Comparison of ENCODE assay signal across 19 mouse cellular contexts in genomic region chr5:33488152-33488561, GRCm38 (mm10). TPM values are rescaled to one million over a fixed set of nuclear protein-coding genes. Genes with fewer than 3 reads are reported as not detected.
DNase-seq lines count a peak whose midpoint lies in the region; ATAC-seq and TF ChIP-seq lines count a peak whose summit lies in the region.
"Had no signal": no experiment of that assay in that cellular context is flagged by ENCODE, and none has a peak within 500 bp of the region (broad histone marks: within the 10 kb centered on the region; RNA-seq: fewer than 3 reads in every experiment).

No protein-coding gene starts in this region.

- intact Hi-C loops in heart, adult 2 months (cut with DNase I): no loop called here

- no peaks in the 10 kb centered on the region for H3K79me2 ChIP-seq in heart, adult 2 months (replicated peaks; ENCODE audit: control insufficient read depth, insufficient read depth, low read length)

- no peak for DNase-seq in hindbrain, embryonic 11.5 days (ENCODE audit: low spot score)
- DNase-seq in hindbrain, embryonic 14.5 days (ENCODE audit: low spot score): no peak
- peak; percentile 39 to 44 for DNase-seq in heart, adult 2 months
- DNase-seq in mesoderm, embryonic 11.5 days (ENCODE audit: low read depth, low spot score): peak; percentile 41
- DNase-seq in B cell, adult 2 months: no peak
- DNase-seq in cerebellum, postnatal 36 days: no peak
- DNase-seq: gastrocnemius, postnatal 14 days; thymus, postnatal 36 days had no signal

- ATAC-seq in hindbrain, embryonic 11.5 days (ENCODE audit: low FRiP score): peak; percentile 73
- no peak for ATAC-seq in hindbrain, embryonic 14.5 days (ENCODE audit: low FRiP score)
- ATAC-seq in heart, embryonic 14.5 days (ENCODE audit: insufficient number of reproducible peaks, insufficient read depth, low FRiP score, low read depth): peak; percentile 64
- ATAC-seq: CD4-positive, CD25-positive, alpha-beta regulatory T cell, adult 4 months; forebrain, embryonic 15.5 days; intestine, embryonic 15.5 days; liver, embryonic 12.5 days; lung, postnatal 0 days had no signal

- no peaks in the 10 kb centered on the region for H3K9me3 ChIP-seq in hindbrain, embryonic 11.5 days (ENCODE audit: control insufficient read depth, low read length)
- no peaks in the 10 kb centered on the region for H3K9me3 ChIP-seq in hindbrain, embryonic 14.5 days (ENCODE audit: control insufficient read depth, low read length)
- H3K9me3 ChIP-seq in heart, embryonic 14.5 days (ENCODE audit: control insufficient read depth, low read length): no peaks in the 10 kb centered on the region
- H3K9me3 ChIP-seq: embryonic facial prominence, embryonic 15.5 days; forebrain, embryonic 15.5 days; intestine, embryonic 15.5 days; liver, embryonic 12.5 days had no signal

- no peaks in the 10 kb centered on the region for H3K36me3 ChIP-seq in hindbrain, embryonic 11.5 days (ENCODE audit: control insufficient read depth, insufficient read depth, low read length)
- no peaks in the 10 kb centered on the region for H3K36me3 ChIP-seq in hindbrain, embryonic 14.5 days (replicated peaks; ENCODE audit: control insufficient read depth, insufficient read depth)
- no peaks in the 10 kb centered on the region for H3K36me3 ChIP-seq in heart, adult 2 months (ENCODE audit: control insufficient read depth, insufficient read depth, low read length)
- no peaks in the 10 kb centered on the region for H3K36me3 ChIP-seq in heart, embryonic 14.5 days (ENCODE audit: control insufficient read depth, insufficient read depth, low read length)
- H3K36me3 ChIP-seq: embryonic facial prominence, embryonic 15.5 days; forebrain, embryonic 15.5 days; intestine, embryonic 15.5 days; liver, embryonic 12.5 days had no signal

- no peak for TF ChIP-seq EP300 in heart, adult 2 months (IDR thresholded peaks at IDR 0.05; ENCODE audit: insufficient read depth, low read depth, low read length)

- no peaks in the 10 kb centered on the region; the same call in 1 of the 2 replicates for H3K27me3 ChIP-seq in hindbrain, embryonic 11.5 days (ENCODE audit: control insufficient read depth, insufficient read depth, low read length)
- H3K27me3 ChIP-seq in hindbrain, embryonic 14.5 days (ENCODE audit: control insufficient read depth, insufficient read depth, low read length): peaks cover 15% of the 10 kb centered on the region; the same call in 1 of the 2 replicates
- H3K27me3 ChIP-seq in heart, adult 2 months (ENCODE audit: control insufficient read depth, insufficient read depth, low read length): no peaks in the 10 kb centered on the region
- H3K27me3 ChIP-seq in heart, embryonic 14.5 days (ENCODE audit: control insufficient read depth, insufficient read depth, low read length): peaks cover 11% of the 10 kb centered on the region; the same call in 1 of the 2 replicates
- H3K27me3 ChIP-seq: intestine, embryonic 15.5 days had no signal

- TF ChIP-seq POLR2A in heart, adult 2 months (IDR thresholded peaks at IDR 0.05; ENCODE audit: insufficient read depth, low read depth, low read length): no peak

- 0 out of 2 replicates have a peak overlapping the region, but pooled peaks have one; percentile 24 for H3K27ac ChIP-seq in hindbrain, embryonic 11.5 days (ENCODE audit: low read depth, low read length)
- H3K27ac ChIP-seq in hindbrain, embryonic 14.5 days: no peak overlapping the region
- peak overlapping the region; percentile 31; the same call in 1 of the 2 replicates for H3K27ac ChIP-seq in heart, adult 2 months
- H3K27ac ChIP-seq in heart, embryonic 14.5 days (replicated peaks in 1 of 2; ENCODE audit: control insufficient read depth in 1 of 2, insufficient read depth in 1 of 2, low read depth in 2 of 2, low read length in 2 of 2): peak overlapping the region; percentile 39 to 62; a peak in 3 of 4 replicates
- H3K27ac ChIP-seq: embryonic facial prominence, embryonic 15.5 days; forebrain, embryonic 15.5 days; intestine, embryonic 15.5 days; liver, embryonic 12.5 days had no signal

- no peak overlapping the region for H3K9ac ChIP-seq in hindbrain, embryonic 11.5 days (ENCODE audit: low read depth, low read length)
- H3K9ac ChIP-seq in hindbrain, embryonic 14.5 days: no peak overlapping the region
- no peak overlapping the region for H3K9ac ChIP-seq in heart, adult 2 months (ENCODE audit: low read depth, low read length)
- H3K9ac ChIP-seq in heart, embryonic 14.5 days (ENCODE audit: low read length): no peak overlapping the region
- H3K9ac ChIP-seq: embryonic facial prominence, embryonic 15.5 days; forebrain, embryonic 15.5 days; intestine, embryonic 15.5 days; liver, embryonic 12.5 days had no signal

- peaks cover 11% of the 10 kb centered on the region for H3K4me1 ChIP-seq in hindbrain, embryonic 11.5 days (replicated peaks; ENCODE audit: control insufficient read depth, insufficient read depth, low read length)
- H3K4me1 ChIP-seq in hindbrain, embryonic 14.5 days (replicated peaks; ENCODE audit: control insufficient read depth, insufficient read depth, low read length): peaks cover 5% of the 10 kb centered on the region; the same call in 1 of the 2 replicates
- no peaks in the 10 kb centered on the region; the same call in 1 of the 2 replicates for H3K4me1 ChIP-seq in heart, adult 2 months (ENCODE audit: control insufficient read depth, insufficient read depth, low read length)
- peaks cover 48 to 53% of the 10 kb centered on the region in 2 experiments for H3K4me1 ChIP-seq in heart, embryonic 14.5 days (ENCODE audit: control insufficient read depth in 2 of 2, insufficient read depth in 2 of 2, low read length in 2 of 2)
- H3K4me1 ChIP-seq: embryonic facial prominence, embryonic 15.5 days; forebrain, embryonic 15.5 days; intestine, embryonic 15.5 days; liver, embryonic 12.5 days had no signal

- WGBS in hindbrain, embryonic 11.5 days: 4% methylated on average over 9 of the region's 9 CpGs
- WGBS in hindbrain, embryonic 14.5 days: 3% methylated on average over 9 of the region's 9 CpGs
- WGBS in heart, adult 2 months: 11% methylated on average over 9 of the region's 9 CpGs
- 9% methylated on average over 9 of the region's 9 CpGs for WGBS in heart, embryonic 14.5 days

- no peak overlapping the region; the same call in 1 of the 2 replicates for H3K4me2 ChIP-seq in hindbrain, embryonic 11.5 days (replicated peaks; ENCODE audit: low read depth, low read length)
- H3K4me2 ChIP-seq in hindbrain, embryonic 14.5 days (replicated peaks): no peak overlapping the region
- H3K4me2 ChIP-seq in heart, embryonic 14.5 days (ENCODE audit: low read length): peak overlapping the region; percentile 29
- H3K4me2 ChIP-seq: embryonic facial prominence, embryonic 15.5 days; forebrain, embryonic 15.5 days; intestine, embryonic 15.5 days; liver, embryonic 12.5 days had no signal

- H3K4me3 ChIP-seq in hindbrain, embryonic 11.5 days (ENCODE audit: low read depth, low read length): no peak overlapping the region
- no peak overlapping the region for H3K4me3 ChIP-seq in hindbrain, embryonic 14.5 days (replicated peaks; ENCODE audit: low read length)
- H3K4me3 ChIP-seq in heart, adult 2 months: no peak overlapping the region
- no peak overlapping the region for H3K4me3 ChIP-seq in heart, embryonic 14.5 days (ENCODE audit: control insufficient read depth in 1 of 2, insufficient read depth in 1 of 2, low read depth in 1 of 2, low read length in 2 of 2)
- H3K4me3 ChIP-seq: embryonic facial prominence, embryonic 15.5 days; forebrain, embryonic 15.5 days; intestine, embryonic 15.5 days; liver, embryonic 12.5 days had no signal

- TF ChIP-seq CTCF in heart, adult 2 months (IDR thresholded peaks at IDR 0.05): 0 out of 2 replicates have a peak, but pooled peaks have one; percentile 19

RNA-seq across cellular contexts. Expression of gene Nkx1-1, which starts 54.4 kb away (rescaled TPM):
- 0.32 and 0.60 TPM in 2 replicates for polyA plus RNA-seq in hindbrain, embryonic 11.5 days (2014; fragmentation: Nextera tagmentation; extraction: Ambion mirVana)
- 0.80 and 0.96 TPM in 2 replicates for polyA plus RNA-seq in hindbrain, embryonic 14.5 days (2014; fragmentation: Nextera tagmentation; extraction: Ambion mirVana)
- total RNA-seq in heart, adult 2 months (2021): not detected
- polyA plus RNA-seq in heart, adult 2 months (2012; rRNA removed): not detected in 2 replicates
- polyA plus RNA-seq in heart, embryonic 14.5 days (2014; fragmentation: Nextera tagmentation; extraction: Ambion mirVana): not detected in 2 replicates
- total RNA-seq: gastrocnemius, postnatal 14 days; left cerebral cortex, adult 8-10 months; neutrophil, adult 5-6 weeks had no signal
- polyA plus RNA-seq: CD4-positive, CD25-positive, alpha-beta regulatory T cell, adult 4 months; embryonic facial prominence, embryonic 15.5 days; forebrain, embryonic 15.5 days; intestine, embryonic 15.5 days; large intestine, adult 2 months; liver, embryonic 12.5 days; lung, postnatal 0 days; stomach, embryonic 16.5 days had no signal

Comparison
In these comparisons a context has a peak if more than half of its experiments do, and no peak if none do; other contexts are left out.
1. DNase-seq: peak in heart, adult 2 months (2 of 2) and mesoderm, embryonic 11.5 days (single experiment); none in hindbrain, embryonic 11.5 days (single experiment), hindbrain, embryonic 14.5 days (single experiment), B cell, adult 2 months (0 of 2) and cerebellum, postnatal 36 days (0 of 2).